Mouse (Mus musculus) heart, adult 2 months (tissue): Measurements from ENCODE around the gene Alkbh7. TPM values are rescaled to one million over a fixed set of nuclear protein-coding genes. Genes with fewer than 3 reads are reported as not detected.

ENCODE experiments used
- DNase-seq, 2 experiments: peaks; one replicate each; pipeline ENCODE4 v3.0.0; 2021
- H3K27ac ChIP-seq: fragments of 200-600 bp; 2 replicates; pipeline ENCODE4 v1.8.1; 2022
- H3K27me3 ChIP-seq: fragments of 200-500 bp; 2 replicates; pipeline ENCODE4 v1.6.1; 2012; ENCODE audit warnings: mild to moderate bottlenecking, low read length, inconsistent platforms, mixed read lengths; ENCODE audit not compliant: control insufficient read depth, insufficient read depth
- H3K36me3 ChIP-seq: fragments of 200-500 bp; 2 replicates; pipeline ENCODE4 v1.6.1; 2012; ENCODE audit warnings: low read length, inconsistent platforms; ENCODE audit not compliant: control insufficient read depth, insufficient read depth
- H3K4me1 ChIP-seq: fragments of 200-500 bp; 2 replicates; pipeline ENCODE4 v1.6.1; 2011; ENCODE audit warnings: low read length; ENCODE audit not compliant: control insufficient read depth, insufficient read depth
- H3K4me3 ChIP-seq: fragments of 200-600 bp; 2 replicates; pipeline ENCODE4 v1.8.1; 2022
- H3K79me2 ChIP-seq: fragments of 200-500 bp; replicated peaks from 2 replicates; pipeline ENCODE4 v1.6.1; 2012; ENCODE audit warnings: mild to moderate bottlenecking, inconsistent platforms, low read length, moderate library complexity, mixed read lengths; ENCODE audit not compliant: control insufficient read depth, insufficient read depth
- H3K9ac ChIP-seq: fragments of 200-500 bp; 2 replicates; pipeline ENCODE4 v1.6.1; 2012; ENCODE audit warnings: low read depth, mild to moderate bottlenecking, control low read depth, inconsistent platforms, low read length, mixed read lengths
- CTCF ChIP-seq: fragments of 200-600 bp; IDR thresholded peaks from 2 replicates; pipeline ENCODE4 v1.8.1; 2022; ENCODE audit warnings: antibody characterized with exemption, mild to moderate bottlenecking, moderate library complexity
- EP300 ChIP-seq: fragments of 200-500 bp; IDR thresholded peaks from 2 replicates; pipeline ENCODE4 v1.6.1; 2011; ENCODE audit warnings: low read depth, low read length, control low read depth; ENCODE audit not compliant: insufficient read depth
- POLR2A ChIP-seq: fragments of 200-500 bp; IDR thresholded peaks from 2 replicates; pipeline ENCODE4 v1.6.1; 2011; ENCODE audit warnings: mild to moderate bottlenecking, low read depth, low read length, control low read depth; ENCODE audit not compliant: insufficient read depth
- WGBS: fragments of 180-500 bp; shearing (Covaris S2); methylation state at CpG from one replicate; pipeline ENCODE4 v1.1.7; 2018; 5-methylcytosine and 5-hydroxymethylcytosine counted together
- intact Hi-C: fragments of 180-260 bp; cut with DNase I; formaldehyde crosslinking; loops from one replicate; pipeline ENCODE4 v1.15.1; 2025
- polyA plus RNA-seq: library from polyadenylated mRNA; depleted of rRNA; stranded (reverse); fragments of >200 nt; gene quantifications from 2 replicates; pipeline ENCODE4 v1.2.3, GENCODE M21; 2012
- total RNA-seq, 2 experiments: library from RNA; stranded (reverse); gene quantifications; 2 replicates each; pipeline ENCODE4 v1.2.3; 2021

The Alkbh7 gene
- total and polyA plus RNA-seq, 3 experiments: 65.3 to 74.5 (median 72.8) TPM

DNA sequence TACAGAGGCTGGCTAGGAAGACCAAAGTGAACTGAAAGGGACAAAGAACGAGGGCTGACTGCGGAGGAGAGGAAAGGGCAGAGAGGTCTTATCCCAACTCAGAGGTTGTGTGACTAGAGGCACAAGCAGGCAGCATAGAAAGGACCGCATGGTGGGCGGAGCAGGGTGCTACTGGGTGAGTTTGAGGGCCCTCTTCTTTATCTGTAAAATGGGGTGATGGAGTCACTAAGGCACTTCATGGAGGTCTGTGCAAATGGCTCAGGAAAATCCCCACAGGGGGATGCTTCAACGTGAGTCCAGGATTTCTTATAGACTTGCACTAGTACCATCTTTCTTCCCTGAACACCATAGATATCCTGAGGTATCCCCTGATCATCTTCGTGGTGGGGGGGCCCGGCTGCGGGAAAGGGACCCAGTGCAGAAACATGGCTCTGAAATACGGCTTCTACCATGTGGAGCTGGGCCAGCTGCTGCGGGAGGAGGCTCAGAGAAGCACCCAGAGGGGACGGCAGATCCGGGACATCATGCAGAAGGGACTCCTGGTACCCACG lies 15.2 kb downstream of the Alkbh7 start:
- Histone ChIP-seq H3K4me3 (no peak overlapping the region), H3K36me3 (no peaks in the 10 kb centered on the region), H3K4me1 (peaks cover 3% of the 10 kb centered on the region; the same call in 1 of the 2 replicates), H3K27ac (no peak overlapping the region; the same call in 1 of the 2 replicates), H3K9ac (no peak overlapping the region), H3K79me2 (no peaks in the 10 kb centered on the region), H3K27me3 (no peaks in the 10 kb centered on the region)
- TF ChIP-seq POLR2A (no peak), CTCF (no peak), EP300 (no peak)
- intact Hi-C loops: no loop called here
- 72% methylated on average over 13 of the region's 13 CpGs for WGBS
- DNase-seq: no peak

GRCm38 (mm10) chr17:57019693-57020092 lies 22.6 kb downstream of the Alkbh7 start:
- Histone ChIP-seq H3K4me3 (no peak overlapping the region), H3K27ac (no peak overlapping the region), H3K36me3 (no peaks in the 10 kb centered on the region), H3K9ac (no peak overlapping the region), H3K27me3 (no peaks in the 10 kb centered on the region), H3K4me1 (no peaks in the 10 kb centered on the region), H3K79me2 (no peaks in the 10 kb centered on the region)
- TF ChIP-seq EP300 (no peak), POLR2A (no peak), CTCF (no peak)
- no peak for DNase-seq
- intact Hi-C loops: no loop called here
- WGBS: 79% methylated on average over 2 of the region's 2 CpGs

GRCm38 (mm10) chr17:57020960-57021359 lies 23.8 kb downstream of the Alkbh7 start:
- no peaks in the 10 kb centered on the region for H3K4me1 ChIP-seq
- TF ChIP-seq EP300 (no peak), CTCF (no peak), POLR2A (no peak)
- no peaks in the 10 kb centered on the region for H3K36me3 ChIP-seq
- no peak overlapping the region for H3K27ac ChIP-seq
- 87% methylated on average over 5 of the region's 5 CpGs for WGBS
- no peaks in the 10 kb centered on the region for H3K27me3 ChIP-seq
- no peak for DNase-seq
- intact Hi-C loops: no loop called here
- no peak overlapping the region for H3K9ac ChIP-seq
- no peaks in the 10 kb centered on the region for H3K79me2 ChIP-seq
- H3K4me3 ChIP-seq: no peak overlapping the region

DNA sequence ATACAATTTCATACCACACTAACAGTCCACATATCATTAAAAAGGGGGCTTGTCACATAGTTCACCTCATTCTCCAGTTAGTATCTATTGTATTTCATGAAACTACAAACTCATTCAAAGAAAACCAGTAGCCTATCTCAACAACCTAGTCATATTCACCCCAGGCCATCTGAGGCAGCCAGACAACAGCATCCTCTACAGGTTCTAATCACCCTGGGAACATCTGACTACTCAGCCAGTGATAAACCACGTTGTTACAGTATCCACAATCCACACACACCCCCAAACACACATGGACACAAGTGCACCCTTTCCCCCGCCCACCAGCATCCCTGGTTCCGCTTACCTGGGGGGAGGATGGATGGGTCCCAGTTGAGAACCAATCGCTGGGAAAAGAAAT lies 30.3 kb downstream of the Alkbh7 start:
- peaks cover 4% of the 10 kb centered on the region; the same call in 1 of the 2 replicates for H3K4me1 ChIP-seq
- H3K79me2 ChIP-seq: peaks cover 2% of the 10 kb centered on the region
- no peak for DNase-seq
- no peaks in the 10 kb centered on the region for H3K27me3 ChIP-seq
- no peak for TF ChIP-seq POLR2A
- TF ChIP-seq CTCF: no peak
- TF ChIP-seq EP300: no peak
- no peak overlapping the region for H3K27ac ChIP-seq
- 85% methylated on average over 4 of the region's 4 CpGs for WGBS
- no peaks in the 10 kb centered on the region for H3K36me3 ChIP-seq
- intact Hi-C loops: no loop called here
- no peak overlapping the region for H3K4me3 ChIP-seq
- H3K9ac ChIP-seq: no peak overlapping the region

DNA sequence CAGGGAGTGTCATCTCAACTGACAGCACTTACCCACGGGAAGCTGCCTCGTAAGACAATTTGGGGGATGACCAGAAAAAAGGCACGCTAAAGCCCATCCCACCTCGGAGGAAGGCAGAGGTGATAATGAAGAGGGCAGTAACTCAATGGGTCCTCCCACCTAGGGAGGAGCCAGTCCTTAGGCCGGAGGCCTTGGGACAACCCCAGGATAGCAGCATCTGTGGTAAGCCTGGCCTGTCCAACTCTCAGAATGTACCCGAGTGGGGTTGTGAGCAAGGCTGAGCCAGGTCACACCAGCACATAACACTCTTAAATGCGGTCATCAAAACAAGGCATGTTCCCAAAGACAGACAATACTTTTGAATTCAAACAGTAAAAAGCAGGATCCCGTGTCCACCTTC lies 32.6 kb downstream of the Alkbh7 start:
- Histone ChIP-seq H3K9ac (0 out of 2 replicates have a peak overlapping the region, but pooled peaks have one; percentile 2), H3K4me3 (peak overlapping the region; percentile 59; the same call in 1 of the 2 replicates), H3K79me2 (peaks cover 2% of the 10 kb centered on the region), H3K27ac (no peak overlapping the region), H3K27me3 (no peaks in the 10 kb centered on the region), H3K4me1 (peaks cover 4% of the 10 kb centered on the region; the same call in 1 of the 2 replicates), H3K36me3 (no peaks in the 10 kb centered on the region)
- intact Hi-C loops: loop anchor here (2.0 kb wide), 1 partner anchor 39 kb away; the partner anchor contains the start of gene Clpp
- no peak for TF ChIP-seq POLR2A
- TF ChIP-seq CTCF: no peak
- no peak for TF ChIP-seq EP300
- DNase-seq: peak in 1 of 2 experiments; percentile 20
- WGBS: 20% methylated on average over 8 of the region's 8 CpGs

DNA sequence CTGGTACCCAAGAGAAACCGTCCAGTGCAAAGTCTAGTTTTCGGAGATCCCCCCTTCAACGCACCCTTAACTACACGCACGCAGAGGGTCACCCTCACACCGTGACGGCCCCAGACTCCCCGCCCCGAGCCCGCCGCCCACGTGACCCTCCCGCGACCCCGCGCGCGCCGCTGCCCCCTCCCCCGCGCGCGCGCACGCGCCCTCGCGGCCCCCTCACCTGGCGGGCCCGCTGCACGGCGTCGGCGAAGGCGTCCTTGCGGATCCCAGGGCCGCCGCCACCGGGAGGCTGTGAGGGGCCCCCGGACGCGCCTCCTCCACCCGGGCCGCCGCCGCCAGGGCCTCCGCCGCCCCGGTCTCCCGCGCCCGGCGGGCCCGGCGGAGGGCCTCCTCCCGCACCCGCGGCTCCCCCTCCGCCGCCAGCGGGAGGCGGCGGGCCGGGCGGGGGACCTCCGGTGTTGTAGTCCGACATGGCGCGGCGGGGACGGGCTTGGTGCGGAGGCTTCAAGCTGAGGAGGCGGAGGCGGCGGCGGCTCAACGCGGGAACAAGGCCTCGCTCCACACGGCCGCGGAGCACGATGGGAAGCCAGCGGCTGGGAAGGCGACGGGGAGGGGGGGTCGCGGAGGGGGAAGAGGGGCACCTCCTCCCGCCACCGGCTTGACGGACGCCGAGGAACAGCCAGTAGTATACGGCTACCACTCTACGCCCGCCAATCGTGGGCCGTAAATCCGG lies 34.0 kb downstream of the Alkbh7 start, which contains the start of gene Khsrp:
Gene Khsrp, minus strand, starts transcription at position 592 of the 730 bp plus-strand sequence.
- WGBS: under 1% methylated on average over 89 of the region's 99 CpGs
- peaks cover 2% of the 10 kb centered on the region for H3K79me2 ChIP-seq
- H3K27ac ChIP-seq: peak within 1 kb of the TSS; percentile 84
- H3K9ac ChIP-seq: peak within 1 kb of the TSS; percentile 90
- peak within 1 kb of the TSS; percentile 59 for H3K4me3 ChIP-seq
- TF ChIP-seq EP300 (no peak), POLR2A (peak; percentile 63; the same call in 1 of the 2 replicates)
- no peak for DNase-seq
- H3K36me3 ChIP-seq: no peaks in the 10 kb centered on the region
- peaks cover 4% of the 10 kb centered on the region; the same call in 1 of the 2 replicates for H3K4me1 ChIP-seq
- intact Hi-C loops: loop anchor here (1.0 to 2.0 kb wide), 2 partner anchors 20 to 40 kb away; partner anchors contain the start of genes Clpp, Gm17949 and Gtf2f1
- H3K27me3 ChIP-seq: no peaks in the 10 kb centered on the region
